Mouse (Mus musculus) heart, embryonic 10.5 days (tissue): ENCODE data around the gene Ifna4. TPM values are rescaled to one million over a fixed set of nuclear protein-coding genes. Genes with fewer than 3 reads are reported as not detected.

ENCODE experiments used
- DNase-seq: peaks from one replicate; pipeline ENCODE4 v3.0.0-alpha.2; 2017; ENCODE audit warnings: low spot score
- H3K27ac ChIP-seq: fragments of 300-500 bp; sonication (generic); 2 replicates; pipeline ENCODE4 v1.5.1; 2016; ENCODE audit warnings: mild to moderate bottlenecking
- H3K27me3 ChIP-seq: fragments of 300-500 bp; sonication (generic); 2 replicates; pipeline ENCODE4 v1.6.1; 2016; ENCODE audit warnings: mild to moderate bottlenecking; ENCODE audit not compliant: poor library complexity, insufficient read depth, severe bottlenecking
- H3K36me3 ChIP-seq: fragments of 300-500 bp; sonication (generic); 2 replicates; pipeline ENCODE4 v1.6.1; 2016; ENCODE audit warnings: mild to moderate bottlenecking, moderate library complexity
- H3K4me1 ChIP-seq: fragments of 300-500 bp; sonication (generic); 2 replicates; pipeline ENCODE4 v1.6.1; 2016; ENCODE audit warnings: mild to moderate bottlenecking
- H3K4me3 ChIP-seq: fragments of 300-500 bp; sonication (generic); 2 replicates; pipeline ENCODE4 v1.5.1; 2016; ENCODE audit warnings: mild to moderate bottlenecking, moderate library complexity
- H3K9me3 ChIP-seq: fragments of 300-500 bp; sonication (generic); 2 replicates; pipeline ENCODE4 v1.6.1; 2016; ENCODE audit warnings: mild to moderate bottlenecking, moderate library complexity
- WGBS: fragments of 180-500 bp; shearing (Covaris S2); methylation state at CpG from one replicate; pipeline ENCODE4 v1.1.7; 2016; 5-methylcytosine and 5-hydroxymethylcytosine counted together
- polyA plus RNA-seq: library from polyadenylated mRNA; unstranded; fragments of >200 nt; fragmentation: Nextera tagmentation; extraction: Ambion mirVana; gene quantifications from 2 replicates; pipeline ENCODE4 v1.2.1, GENCODE M21; 2016

Ifna4 gene
- polyA plus RNA-seq, 1 experiment from 2014 or later = not detected

GRCm38 (mm10) chr4:88875435-88876095 is 33.9 kb downstream of the Ifna4 start:
- H3K27ac ChIP-seq = no peak overlapping the region
- H3K36me3 ChIP-seq = no peaks in the 10 kb centered on the region

GRCm38 (mm10) chr4:88876520-88876919 is 34.9 kb downstream of the Ifna4 start:
- DNase-seq = no peak
- H3K27ac ChIP-seq = no peak overlapping the region
- H3K36me3 ChIP-seq = no peaks in the 10 kb centered on the region
- no peak overlapping the region for H3K4me3 ChIP-seq
- no peaks in the 10 kb centered on the region for H3K27me3 ChIP-seq
- no peaks in the 10 kb centered on the region for H3K9me3 ChIP-seq
- WGBS = 81% methylated on average over 4 of the region's 4 CpGs
- H3K4me1 ChIP-seq = no peaks in the 10 kb centered on the region

More at GRCm38 (mm10) chr4:88875435-88876095, 33.9 kb downstream of the Ifna4 start:
- Histone ChIP-seq H3K27me3 (no peaks in the 10 kb centered on the region), H3K9me3 (no peaks in the 10 kb centered on the region), H3K4me3 (no peak overlapping the region), H3K4me1 (no peaks in the 10 kb centered on the region)
- 30% methylated on average over 4 of the region's 4 CpGs for WGBS
- DNase-seq = no peak

- DNase-seq = no peak
- Histone ChIP-seq H3K4me1 (no peaks in the 10 kb centered on the region), H3K27me3 (no peaks in the 10 kb centered on the region), H3K4me3 (no peak overlapping the region), H3K9me3 (no peaks in the 10 kb centered on the region), H3K36me3 (no peaks in the 10 kb centered on the region), H3K27ac (no peak overlapping the region)
- WGBS = 33% methylated on average over 10 of the region's 10 CpGs
Observed at GRCm38 (mm10) chr4:88878246-88878645, 36.6 kb downstream of the Ifna4 start.

- Histone ChIP-seq H3K36me3 (no peaks in the 10 kb centered on the region), H3K9me3 (no peaks in the 10 kb centered on the region), H3K4me1 (no peaks in the 10 kb centered on the region), H3K4me3 (no peak overlapping the region), H3K27ac (no peak overlapping the region), H3K27me3 (no peaks in the 10 kb centered on the region)
- no peak for DNase-seq
- 77% methylated on average over 4 of the region's 4 CpGs for WGBS
Observed at GRCm38 (mm10) chr4:88878772-88879171, 37.1 kb downstream of the Ifna4 start.

- Histone ChIP-seq H3K4me1 (no peaks in the 10 kb centered on the region), H3K27ac (no peak within 1 kb of the TSS), H3K4me3 (no peak within 1 kb of the TSS), H3K9me3 (no peaks in the 10 kb centered on the region), H3K27me3 (no peaks in the 10 kb centered on the region), H3K36me3 (no peaks in the 10 kb centered on the region)
- DNase-seq = no peak
- WGBS = 82% methylated on average over 8 of the region's 8 CpGs
Observed at GRCm38 (mm10) chr4:88880101-88880500, 38.4 kb downstream of the Ifna4 start, which contains the start of gene Ifne. Gene Ifne, minus strand, starts transcription at chr4:88880201.

GRCm38 (mm10) chr4:88888236-88888635 is 46.6 kb downstream of the Ifna4 start:
- Histone ChIP-seq H3K4me3 (no peak overlapping the region), H3K4me1 (no peaks in the 10 kb centered on the region), H3K27me3 (no peaks in the 10 kb centered on the region), H3K36me3 (no peaks in the 10 kb centered on the region), H3K9me3 (no peaks in the 10 kb centered on the region), H3K27ac (no peak overlapping the region)
- DNase-seq = no peak

Other genes with a start within 250 kb of the Ifna4 start
- gene Ifna9, start 249.5 kb upstream of the Ifna4 start, polyA plus RNA-seq = not detected in 2 replicates
- not detected in 2 replicates for gene Ifna12, start 238.5 kb upstream of the Ifna4 start, polyA plus RNA-seq
- gene C87499, start 207.4 kb upstream of the Ifna4 start, polyA plus RNA-seq = not detected in 2 replicates
- gene Ifna13, start 197.4 kb upstream of the Ifna4 start, polyA plus RNA-seq = not detected in 2 replicates
- gene Ifna16, start 164.9 kb upstream of the Ifna4 start, polyA plus RNA-seq = not detected in 2 replicates
- not detected in 2 replicates for gene Ifna2, start 157.9 kb upstream of the Ifna4 start, polyA plus RNA-seq
- gene Ifnab, start 150.5 kb upstream of the Ifna4 start, polyA plus RNA-seq = not detected in 2 replicates
- gene Gm26566, start 120.1 kb upstream of the Ifna4 start, polyA plus RNA-seq = 1.1 and 1.2 TPM in 2 replicates
- gene Klhl9, start 119.4 kb upstream of the Ifna4 start, polyA plus RNA-seq = 83.9 and 88.7 TPM in 2 replicates
- 0.30 TPM in 1 of 2 replicates, not detected in the other for gene Gm13271, start 87.0 kb upstream of the Ifna4 start, polyA plus RNA-seq
- gene Gm13283, start 81.7 kb upstream of the Ifna4 start, polyA plus RNA-seq = 0.28 and 0.36 TPM in 2 replicates
- gene Gm13290, start 68.0 kb upstream of the Ifna4 start, polyA plus RNA-seq = not detected in 2 replicates
- gene Gm13289, start 64.9 kb upstream of the Ifna4 start, polyA plus RNA-seq = not detected in 2 replicates
- not detected in 2 replicates for gene Gm13272, start 62.0 kb upstream of the Ifna4 start, polyA plus RNA-seq
- 0.21 TPM in 1 of 2 replicates, not detected in the other for gene Ifnz, start 59.7 kb upstream of the Ifna4 start, polyA plus RNA-seq
- not detected in 2 replicates for gene Gm13276, start 56.2 kb upstream of the Ifna4 start, polyA plus RNA-seq
- gene Gm13277, start 53.2 kb upstream of the Ifna4 start, polyA plus RNA-seq = not detected in 2 replicates
- gene Gm13278, start 50.3 kb upstream of the Ifna4 start, polyA plus RNA-seq = not detected in 2 replicates
- gene Gm13275, start 47.4 kb upstream of the Ifna4 start, polyA plus RNA-seq = not detected in 2 replicates
- gene Gm13279, start 44.5 kb upstream of the Ifna4 start, polyA plus RNA-seq = not detected in 2 replicates
- 0.34 and 0.79 TPM in 2 replicates for gene Gm13285, start 42.2 kb upstream of the Ifna4 start, polyA plus RNA-seq
- not detected in 2 replicates for gene Gm13287, start 38.6 kb upstream of the Ifna4 start, polyA plus RNA-seq
- not detected in 2 replicates for gene Gm13288, start 36.3 kb upstream of the Ifna4 start, polyA plus RNA-seq
- gene Ifna7, start 25.6 kb upstream of the Ifna4 start, polyA plus RNA-seq = not detected in 2 replicates
- gene Ifna11, start 21.9 kb upstream of the Ifna4 start, polyA plus RNA-seq = not detected in 2 replicates
- gene Ifna6, start 14.4 kb upstream of the Ifna4 start, polyA plus RNA-seq = not detected in 2 replicates
- not detected in 2 replicates for gene Ifna5, start 6.3 kb upstream of the Ifna4 start, polyA plus RNA-seq
- not detected in 2 replicates for gene Ifna1, start 8.2 kb downstream of the Ifna4 start, polyA plus RNA-seq
- not detected in 2 replicates for gene Ifne, start 38.3 kb downstream of the Ifna4 start, polyA plus RNA-seq